Mouse (Mus musculus) spleen, postnatal 36 days (tissue): ENCODE data around the gene Casz1.

Source experiments
- DNase-seq, 2 experiments: peaks; one replicate each; pipeline ENCODE4 v3.0.0; 2022; ENCODE audit warnings: low spot score in 2 of 2, mixed read lengths in 1 of 2

Casz1 gene

DNA sequence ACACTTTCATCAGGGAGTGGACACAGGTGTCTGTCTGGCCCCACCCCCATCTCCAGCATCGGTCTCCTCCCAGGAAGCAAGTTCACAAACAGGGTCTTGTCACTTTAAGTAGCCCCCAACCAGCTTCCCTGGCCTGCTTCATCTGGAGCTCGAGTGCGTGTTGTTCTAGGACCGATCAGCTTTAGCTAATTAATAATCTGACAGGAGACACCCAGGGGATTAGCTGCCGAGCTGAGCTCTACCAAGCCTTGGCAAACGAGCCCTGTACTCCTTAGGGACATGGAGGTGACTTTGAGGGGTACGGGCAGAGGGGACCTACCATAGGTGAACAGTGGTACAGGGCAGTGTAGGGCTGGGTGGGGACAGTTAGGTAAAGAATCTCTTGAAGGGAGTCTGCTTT, 40.7 kb downstream of the Casz1 start:
- no peak for DNase-seq

DNA sequence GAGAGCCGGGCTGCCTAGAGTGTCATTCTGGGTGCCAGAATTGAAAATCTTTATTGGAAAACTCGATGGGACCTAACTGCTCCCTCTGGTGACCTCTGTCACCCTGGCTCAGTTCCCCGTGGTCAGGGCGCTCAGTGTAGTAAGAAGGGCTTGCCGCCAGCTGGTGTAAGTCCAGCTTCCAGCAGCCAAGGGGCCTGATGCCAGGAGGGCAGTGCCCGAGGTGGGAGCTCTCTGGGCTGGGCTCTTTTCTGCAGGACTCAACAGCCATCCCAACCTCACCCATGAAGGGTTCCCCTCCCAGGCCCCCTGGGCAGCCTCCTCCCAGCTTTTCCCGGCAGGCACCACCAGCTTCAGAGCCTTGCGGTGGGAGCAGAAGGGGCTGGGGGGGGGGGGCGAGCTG, 42.0 kb downstream of the Casz1 start:
- DNase-seq: no peak

DNA sequence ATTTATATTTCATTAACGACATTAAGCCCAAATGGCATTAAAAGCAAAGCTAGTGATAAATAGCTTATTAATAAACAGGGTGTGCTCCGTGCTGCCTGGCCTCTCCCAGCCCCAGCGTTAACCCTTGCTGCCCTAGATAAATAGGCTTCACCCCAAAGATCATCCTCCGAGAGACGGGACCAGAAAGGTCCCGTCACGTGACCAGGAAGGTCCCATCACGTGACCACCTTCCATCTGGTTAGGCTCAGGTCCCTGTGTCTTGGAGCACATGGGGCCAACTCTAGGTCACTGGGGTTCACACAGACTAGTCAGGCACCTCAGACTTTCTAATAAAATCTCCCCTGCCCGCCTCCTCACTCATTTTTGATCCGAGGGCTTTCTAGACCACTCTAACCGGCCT, 42.5 kb downstream of the Casz1 start:
- no peak for DNase-seq

DNA sequence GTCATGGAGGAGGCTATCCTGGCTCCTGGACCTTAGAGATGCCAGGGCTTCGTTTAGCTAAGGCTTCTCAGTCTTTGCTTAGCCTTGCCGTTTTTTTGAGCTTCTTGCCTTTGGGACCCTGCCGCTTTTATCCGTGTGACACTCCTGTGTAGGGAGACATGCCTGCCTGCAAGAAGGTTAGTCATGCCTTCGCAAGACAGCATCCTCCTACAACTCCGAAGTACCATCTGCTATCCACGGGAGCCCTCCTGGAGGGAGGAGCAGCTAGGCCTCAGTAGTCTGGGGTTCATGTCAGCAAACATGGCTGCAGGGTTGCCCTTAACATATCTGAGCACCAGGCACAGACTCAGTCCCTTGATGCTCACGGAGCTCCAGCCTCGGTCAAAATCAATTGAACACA, 43.4 kb downstream of the Casz1 start:
- DNase-seq: no peak

DNA sequence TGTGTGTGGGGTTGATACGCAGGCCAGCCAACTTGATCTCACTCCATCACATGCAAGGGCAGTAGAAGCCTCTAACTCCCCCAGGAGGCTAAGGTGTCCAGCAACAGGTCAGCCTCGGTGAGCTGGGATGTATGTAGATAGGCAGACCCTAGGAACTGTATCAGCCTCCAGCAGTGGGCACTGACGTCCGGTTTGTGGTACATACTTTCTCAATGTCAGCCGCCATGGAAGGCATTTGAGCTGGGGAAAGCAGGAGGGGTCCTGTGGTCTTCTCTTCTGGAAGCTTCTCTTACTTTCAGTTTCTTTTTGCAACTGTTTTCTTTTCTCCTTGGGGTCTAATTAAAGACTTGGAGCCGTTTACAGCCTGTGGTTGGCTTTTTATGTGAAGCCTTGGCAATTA, 45.2 kb downstream of the Casz1 start:
- no peak for DNase-seq

DNA sequence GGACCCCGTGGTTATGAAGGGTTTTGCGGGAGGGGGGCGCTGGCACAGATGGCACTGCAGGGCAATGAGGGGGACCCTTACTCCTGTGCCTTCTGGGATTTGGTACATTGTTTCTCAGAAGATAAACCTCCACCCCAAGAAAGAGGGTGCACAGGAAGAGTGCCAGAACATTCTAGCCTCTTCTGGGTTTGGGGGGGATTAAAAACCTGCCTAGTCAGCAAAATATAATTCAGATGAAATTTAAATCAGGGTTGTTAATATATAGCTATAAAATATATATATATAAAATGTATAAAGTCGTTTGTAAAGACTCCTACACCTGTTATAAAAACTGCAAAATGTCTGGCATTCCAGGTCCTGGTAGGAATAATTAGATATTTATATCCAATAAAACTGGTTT, 48.8 kb downstream of the Casz1 start:
- DNase-seq: no peak

DNA sequence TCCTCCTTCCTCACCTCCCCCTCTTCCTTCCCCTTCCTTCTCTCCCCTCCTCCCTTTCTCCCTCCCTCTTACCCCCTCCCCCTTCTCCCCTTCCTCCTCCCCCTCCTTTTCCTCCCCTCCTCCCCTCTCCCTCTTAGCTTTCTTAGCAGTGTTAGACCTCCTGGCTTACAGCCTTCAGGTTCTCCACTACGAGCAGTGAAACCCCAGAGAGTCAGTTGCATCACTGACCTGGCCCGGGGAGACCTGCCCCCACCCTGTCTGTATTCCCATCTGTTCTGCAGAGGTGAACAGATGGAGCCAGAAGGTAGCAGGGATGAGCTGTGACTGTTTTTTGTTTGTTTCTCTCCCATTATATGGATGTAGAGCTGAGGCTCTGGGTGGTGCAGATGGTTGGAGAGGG, 49.9 kb downstream of the Casz1 start:
- DNase-seq: no peak

DNA sequence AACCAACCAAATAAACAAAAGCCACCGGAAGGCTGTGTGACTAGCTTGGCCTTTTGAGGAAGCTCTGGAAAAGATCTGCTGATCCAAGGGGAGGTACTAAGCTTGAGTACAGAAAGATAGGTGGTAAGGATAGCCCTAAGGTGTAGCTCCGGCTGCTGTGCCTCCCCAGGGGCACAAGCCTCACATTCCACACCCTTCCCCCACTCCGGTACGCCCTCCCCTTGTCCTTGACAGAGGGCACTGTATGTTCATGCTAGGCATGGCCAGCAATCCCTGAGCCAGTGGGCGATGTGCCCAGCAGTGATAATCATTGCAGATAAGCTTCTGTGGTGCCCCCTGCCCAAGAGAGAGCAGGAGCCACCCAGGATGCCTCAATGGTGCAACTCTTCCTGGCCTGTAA, 51.3 kb downstream of the Casz1 start:
- DNase-seq: no peak

DNA sequence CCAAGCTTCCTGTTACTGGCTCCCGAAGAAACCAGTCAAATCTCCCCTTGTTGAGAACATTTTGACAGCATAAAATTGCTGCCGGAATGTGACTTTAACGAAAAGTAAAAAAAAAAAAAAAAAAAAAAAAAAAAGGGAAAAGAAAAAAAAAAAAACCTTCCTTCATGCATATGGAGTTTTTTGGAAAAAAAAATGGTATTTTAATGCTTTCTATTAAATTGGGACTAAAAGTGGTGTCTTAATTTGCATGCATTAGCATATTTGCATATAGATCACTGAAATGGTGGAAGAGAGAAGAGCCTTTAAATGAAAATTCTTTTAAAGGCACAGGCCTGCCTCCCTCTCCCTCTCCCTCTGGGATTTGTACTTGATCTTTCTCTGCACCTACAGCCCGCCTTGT, 52.0 kb downstream of the Casz1 start:
- no peak for DNase-seq

DNA sequence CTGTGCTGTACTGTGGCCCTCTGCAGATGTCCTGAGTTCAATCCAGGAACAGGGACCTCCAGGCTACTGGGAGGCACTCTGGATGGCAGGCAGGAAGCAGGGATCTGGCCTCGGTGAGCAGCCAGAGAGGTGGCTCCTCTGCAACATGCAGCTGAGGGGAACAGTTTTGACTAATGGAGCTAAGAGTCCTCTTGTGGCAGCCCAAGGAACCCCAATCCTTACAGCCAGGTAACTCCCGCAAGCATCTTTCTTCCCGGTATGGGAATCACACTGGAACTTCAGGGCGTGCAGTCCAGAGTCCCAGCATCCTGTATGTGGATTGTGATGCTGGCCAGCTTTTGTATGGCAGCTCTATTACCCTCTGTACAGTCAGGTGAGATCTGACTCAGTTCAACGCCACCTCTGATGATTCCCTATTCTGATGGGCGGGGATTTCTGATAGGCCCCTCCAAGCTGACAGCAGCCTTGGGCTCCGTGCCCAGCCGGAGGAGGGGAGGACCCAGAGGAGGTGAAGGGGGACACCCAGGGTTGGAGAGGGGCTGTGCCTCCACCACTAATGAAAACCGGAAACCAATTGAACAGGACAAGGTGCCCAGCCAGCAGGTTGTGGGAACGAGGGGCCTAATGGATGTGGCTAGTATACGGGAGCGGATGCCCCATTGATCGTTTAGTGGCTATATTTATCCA, 53.3 kb downstream of the Casz1 start:
- no peak for DNase-seq

DNA sequence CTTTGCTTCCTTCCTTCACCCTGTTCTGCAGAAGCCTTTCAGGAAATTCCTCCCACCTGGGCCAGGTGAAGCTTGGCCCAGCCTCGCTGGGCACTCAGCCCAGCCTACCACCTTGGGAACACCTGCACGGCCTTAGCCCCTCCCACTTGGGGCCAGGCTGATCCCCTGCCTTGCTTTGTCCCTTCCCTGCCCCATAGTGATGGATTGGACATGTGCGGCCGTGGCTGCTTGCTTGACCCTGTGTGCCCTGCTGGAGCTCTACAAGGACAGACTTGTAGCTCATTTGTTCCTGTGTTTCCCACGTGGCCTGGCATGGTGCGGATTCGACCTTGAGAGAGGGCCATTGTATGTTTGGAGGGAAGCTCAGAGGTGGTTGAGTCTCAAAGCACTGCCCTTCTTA, 54.0 kb downstream of the Casz1 start:
- no peak for DNase-seq

DNA sequence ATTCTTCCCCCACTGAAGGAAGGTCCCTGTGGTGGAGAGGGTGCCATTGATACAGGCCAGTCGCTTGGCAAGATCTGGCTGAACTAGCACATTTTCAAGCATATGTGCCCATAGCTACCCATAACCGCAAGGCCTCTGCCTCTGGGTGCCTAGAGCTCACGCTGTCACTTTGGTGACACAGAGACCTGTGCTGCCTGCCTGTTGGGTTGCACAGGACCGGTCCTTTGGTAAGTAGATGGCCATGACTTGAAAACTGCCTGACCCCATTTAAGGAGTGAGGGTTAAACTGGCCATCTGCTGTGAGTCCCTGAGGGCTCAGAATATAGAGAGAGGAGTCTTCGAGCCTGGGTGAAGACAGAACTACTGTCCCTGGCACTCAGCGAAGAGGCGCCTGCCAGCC, 55.2 kb downstream of the Casz1 start:
- DNase-seq: no peak

DNA sequence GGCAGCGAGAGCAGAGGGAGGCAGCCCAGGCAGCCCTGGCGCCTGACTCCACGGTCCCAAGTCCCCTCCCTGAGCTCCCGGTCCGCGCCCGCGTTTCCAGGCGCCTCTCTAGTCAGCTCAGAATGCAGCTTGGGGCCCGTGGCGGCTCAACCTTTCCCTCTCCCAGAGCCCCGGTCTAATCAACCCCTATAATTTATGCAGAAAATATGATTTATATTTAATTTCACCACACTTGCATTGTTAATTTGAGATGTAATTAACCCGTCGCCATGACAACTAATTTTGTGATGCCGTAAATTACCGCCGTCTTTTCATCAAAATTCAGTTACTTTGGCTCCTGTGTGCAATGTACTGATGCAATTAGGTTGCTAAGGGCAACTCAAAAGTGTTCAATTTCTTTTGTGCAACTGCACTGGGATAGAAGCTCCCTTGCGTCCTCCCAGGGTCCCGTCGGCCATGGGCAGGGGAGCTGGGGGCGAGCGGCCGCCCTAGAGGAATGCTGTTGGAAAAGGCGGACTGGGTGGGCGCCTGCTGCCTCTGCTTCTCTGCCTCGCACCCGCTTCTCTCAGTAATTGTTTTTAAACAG, 55.8 kb downstream of the Casz1 start:
- DNase-seq: no peak

DNA sequence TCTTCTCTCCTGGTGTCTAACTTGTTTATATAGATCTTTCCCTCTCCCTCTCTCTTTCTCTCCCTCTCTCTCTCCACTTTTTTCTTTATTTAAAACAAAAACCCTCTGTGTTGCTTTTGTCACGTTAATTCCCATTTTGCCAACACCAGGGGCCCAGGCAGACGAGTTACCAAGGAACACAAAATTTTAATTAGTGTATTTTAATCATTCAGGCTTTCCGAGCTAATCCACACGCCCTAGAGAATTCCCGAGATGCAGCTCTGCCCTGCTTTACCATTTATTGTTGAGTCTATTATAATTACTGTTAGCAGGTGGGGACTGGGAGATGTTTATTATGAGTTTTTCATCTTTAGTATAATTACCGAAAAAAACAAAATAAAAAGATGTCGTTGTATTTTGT, 56.4 kb downstream of the Casz1 start:
- no peak for DNase-seq

DNA sequence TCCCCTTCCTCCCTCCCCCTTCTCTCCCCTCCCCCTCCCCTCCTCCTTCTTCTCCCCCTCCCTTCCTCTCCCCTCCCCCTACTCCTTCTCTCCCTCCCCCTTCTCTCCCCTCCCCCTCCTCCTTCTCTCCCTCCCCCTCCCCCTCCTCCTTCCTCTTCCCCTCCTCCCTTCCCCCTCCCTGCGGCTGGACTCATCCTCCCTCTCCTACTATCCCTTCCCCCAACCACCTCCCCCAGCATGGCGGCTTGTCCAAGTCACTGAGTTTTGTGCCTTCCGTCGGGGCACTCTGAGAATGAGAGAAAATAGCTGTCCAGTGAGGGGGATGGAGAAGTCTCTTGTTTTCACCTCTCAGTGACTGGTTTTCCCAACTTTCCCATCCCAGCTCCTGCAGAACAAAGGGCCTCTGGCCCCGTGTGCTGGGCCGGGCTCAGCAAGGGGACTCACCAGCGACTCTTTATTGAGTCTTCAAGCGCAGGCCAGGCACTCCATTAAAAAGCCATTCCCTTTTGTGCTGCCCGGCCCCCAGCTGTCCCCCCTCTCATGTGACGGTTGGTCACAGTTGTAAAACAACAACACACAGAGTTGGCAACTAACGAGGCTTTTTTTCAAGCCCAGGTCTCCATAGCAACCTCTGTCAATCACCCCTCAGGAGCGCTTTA, 62.7 kb downstream of the Casz1 start:
- no peak for DNase-seq

DNA sequence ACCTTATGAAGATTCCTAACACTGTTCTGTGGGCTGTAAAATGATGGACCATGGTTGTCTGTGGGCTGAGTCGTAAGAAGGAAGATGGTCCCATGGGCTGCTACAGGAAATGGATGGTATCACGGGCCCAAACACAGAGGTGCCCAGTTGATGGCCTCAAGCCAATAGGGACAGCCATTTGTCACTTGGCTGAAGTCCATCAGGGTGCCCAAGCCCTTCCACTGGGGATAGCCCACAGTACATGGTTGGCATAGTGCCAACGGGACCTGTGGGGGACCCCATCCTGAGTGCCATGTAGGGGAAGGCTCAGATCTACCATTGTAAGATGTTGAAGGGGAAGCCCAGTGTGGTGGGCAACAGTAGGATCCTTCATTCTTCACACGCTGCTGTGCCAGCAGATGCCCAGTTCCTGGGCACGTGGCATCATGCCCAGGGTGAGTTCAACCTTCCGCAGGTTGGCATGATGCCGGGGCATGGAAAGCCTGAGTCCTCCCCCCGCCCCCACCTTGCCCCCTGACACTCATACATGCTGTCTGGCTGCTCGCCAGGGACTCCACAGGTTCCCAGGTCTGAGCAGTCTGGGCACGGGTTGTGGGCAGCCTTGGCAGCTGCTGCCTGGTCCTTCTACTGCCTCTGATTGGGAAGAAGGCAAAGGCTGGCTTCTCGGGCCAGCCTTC, 63.6 kb downstream of the Casz1 start:
- DNase-seq: no peak

DNA sequence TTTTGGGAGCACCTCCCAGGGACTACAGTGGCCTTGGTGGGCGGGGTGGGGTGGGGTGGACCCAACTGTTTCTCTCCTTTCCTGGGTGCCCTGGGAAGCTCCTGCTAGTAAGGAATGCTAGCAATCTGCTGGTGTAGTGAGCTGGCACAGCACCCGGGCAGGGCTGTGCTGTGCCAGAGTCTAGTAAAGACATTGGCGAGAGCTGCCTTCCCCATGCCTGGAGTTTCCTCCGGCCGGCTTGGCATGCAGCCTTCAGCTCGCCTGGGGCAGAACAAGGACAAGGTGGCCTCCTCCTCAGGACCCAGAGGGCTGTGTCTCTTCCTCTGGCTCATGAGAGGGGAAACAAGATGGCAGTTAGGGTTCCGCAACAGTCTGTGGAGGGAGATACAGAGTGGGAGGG, 65.3 kb downstream of the Casz1 start:
- no peak for DNase-seq

DNA sequence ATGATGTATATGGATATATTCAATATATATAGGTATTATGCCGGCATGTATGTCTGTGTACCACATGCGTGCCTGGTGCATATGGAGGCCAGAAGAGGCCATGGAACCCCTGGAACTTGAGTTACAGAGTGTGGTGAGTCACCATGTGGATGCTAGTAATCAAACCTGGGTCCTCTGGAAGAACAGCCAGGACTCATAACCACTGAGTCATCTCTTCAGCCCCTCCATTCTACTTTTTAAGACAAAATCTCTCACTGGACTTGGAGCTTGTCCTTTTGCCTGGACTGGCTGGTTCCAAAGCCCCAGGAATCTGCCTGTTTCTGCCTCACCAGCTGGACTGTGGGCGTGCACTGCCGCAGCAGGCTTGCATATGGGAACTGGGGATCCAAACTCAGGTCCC, 66.3 kb downstream of the Casz1 start:
- no peak for DNase-seq

DNA sequence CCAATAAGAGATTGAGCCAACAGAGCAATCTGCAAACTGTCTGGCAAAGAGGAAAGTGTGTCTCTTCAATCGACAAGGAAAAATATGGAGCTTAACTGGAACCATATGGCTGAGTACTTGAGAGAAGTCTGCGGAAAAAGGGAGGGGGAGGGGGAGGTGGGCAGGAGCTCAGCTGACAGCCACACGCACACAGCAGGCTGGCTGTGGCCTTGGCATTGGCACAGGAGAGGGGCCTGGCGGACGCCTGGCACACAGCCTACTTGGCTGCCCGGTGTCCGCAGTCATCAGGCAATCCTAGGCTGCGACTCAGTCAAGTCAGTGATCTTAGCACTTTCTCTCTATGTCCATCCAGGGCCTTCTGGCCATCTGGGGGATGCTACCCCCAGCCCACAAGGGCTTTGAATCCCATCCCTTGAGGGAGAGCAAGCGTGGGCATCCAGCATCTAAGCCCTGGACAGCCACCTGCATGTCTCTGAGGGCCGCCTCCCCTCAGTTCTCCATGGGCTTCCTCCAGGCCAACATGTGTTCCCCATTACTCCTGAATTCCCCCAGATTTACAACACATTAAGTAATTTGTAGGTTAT, 67.6 kb downstream of the Casz1 start:
- DNase-seq: no peak

DNA sequence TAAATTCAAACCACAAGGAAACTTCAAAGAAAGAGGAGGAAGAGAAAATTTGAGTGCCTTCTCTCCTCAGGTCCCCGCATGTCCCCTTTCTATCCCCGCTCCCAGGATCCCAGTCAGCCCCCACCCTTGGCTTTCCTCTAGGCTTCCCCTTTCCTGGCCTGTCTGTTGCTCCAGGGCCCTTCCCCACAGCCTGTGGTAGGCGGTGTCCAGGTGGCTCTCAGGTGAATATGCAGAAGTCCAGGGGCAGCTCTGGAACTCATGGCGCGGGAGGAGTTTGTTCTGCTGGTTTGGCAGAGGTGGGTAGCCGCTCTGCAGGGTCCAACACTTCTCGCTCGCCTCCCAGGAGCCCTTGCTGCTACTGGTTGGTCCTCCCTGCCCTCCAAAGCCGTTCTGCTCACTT, 68.1 kb downstream of the Casz1 start:
- DNase-seq: no peak

DNA sequence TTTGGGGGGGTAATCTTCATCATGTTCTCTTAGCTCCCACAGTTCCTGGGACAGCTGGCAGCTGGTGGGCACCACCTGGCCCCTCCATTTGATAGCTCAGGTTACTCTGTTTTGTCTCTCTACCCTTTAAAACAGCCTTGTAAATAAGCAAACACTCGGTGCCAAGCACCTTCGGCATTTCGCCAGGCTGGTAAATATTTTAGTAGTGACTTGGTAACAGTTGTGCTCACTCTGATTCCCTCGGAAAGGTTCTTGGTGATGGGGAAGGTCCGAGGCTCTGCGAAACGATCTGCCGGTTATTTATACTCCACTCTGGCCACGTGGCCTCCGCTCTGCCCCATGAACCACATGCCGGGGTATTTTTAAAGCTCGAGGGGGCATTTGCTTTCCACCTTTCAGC, 68.6 kb downstream of the Casz1 start:
- no peak for DNase-seq

DNA sequence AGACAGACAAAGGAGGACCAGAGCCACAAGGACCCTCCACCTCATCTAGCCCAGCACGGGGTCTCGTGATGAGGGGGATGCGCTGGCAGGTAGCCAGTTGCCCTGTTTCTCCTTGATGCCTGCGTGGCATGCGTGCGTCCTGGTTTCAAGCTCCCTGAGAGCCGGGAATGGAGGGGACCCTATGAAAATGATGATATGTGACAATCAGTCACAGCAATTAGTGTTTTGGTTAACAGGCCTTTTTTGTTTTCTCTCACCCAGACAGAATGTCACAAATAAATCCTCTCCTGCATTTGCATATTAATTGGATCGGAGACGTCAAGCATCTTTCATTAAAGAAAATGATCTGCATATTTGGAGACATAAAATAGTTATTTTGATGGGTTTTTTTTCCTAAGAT, 71.9 kb downstream of the Casz1 start:
- DNase-seq: no peak

DNA sequence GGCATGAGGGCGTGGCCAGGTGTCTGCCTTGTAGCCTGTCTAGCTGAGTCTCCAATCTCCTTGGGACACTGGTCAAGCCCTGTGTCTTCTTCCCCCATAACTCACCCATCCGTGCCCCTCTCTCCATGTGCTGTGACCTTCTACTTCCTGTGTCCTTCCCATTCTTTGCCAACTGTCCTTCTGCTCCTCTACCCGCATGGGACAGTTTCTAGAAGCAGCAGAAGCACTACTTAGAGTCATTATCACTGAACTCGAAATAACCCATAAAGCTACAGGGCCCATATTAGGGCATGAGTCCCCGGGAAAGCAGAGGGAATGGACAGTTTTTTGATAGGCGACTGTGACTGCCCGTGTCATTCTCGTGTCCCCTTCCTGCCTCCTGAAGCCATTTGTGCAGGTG, 72.6 kb downstream of the Casz1 start:
- no peak for DNase-seq
